Mouse (Mus musculus) fat pad, adult 2 months (tissue): ENCODE data around the gene Hk2.

Experiments
- DNase-seq: peaks from one replicate; pipeline ENCODE4 v3.0.0-alpha.2; 2011; ENCODE audit warnings: low read depth, low spot score; ENCODE audit errors: extremely low read depth

Hk2 gene

DNA sequence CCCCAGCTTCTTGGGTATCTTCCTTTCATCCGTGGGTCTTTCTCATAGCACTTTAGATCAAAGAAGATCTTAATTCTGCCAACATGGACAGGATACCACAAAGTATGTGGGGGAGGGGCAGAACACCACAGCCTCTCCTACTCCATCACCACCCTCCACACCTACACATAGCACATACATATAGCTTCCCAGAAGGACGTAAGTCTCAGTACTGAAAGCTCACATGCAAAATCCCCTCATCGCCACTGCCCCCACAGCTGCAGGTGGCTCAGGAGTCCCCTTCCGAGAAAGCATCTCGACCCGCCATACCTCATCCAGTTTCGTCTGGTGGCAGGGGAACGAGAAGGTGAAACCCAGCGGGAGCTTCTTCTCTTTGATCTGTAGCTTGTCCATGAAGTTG is 29.7 kb downstream of the Hk2 start:
- no peak for DNase-seq

DNA sequence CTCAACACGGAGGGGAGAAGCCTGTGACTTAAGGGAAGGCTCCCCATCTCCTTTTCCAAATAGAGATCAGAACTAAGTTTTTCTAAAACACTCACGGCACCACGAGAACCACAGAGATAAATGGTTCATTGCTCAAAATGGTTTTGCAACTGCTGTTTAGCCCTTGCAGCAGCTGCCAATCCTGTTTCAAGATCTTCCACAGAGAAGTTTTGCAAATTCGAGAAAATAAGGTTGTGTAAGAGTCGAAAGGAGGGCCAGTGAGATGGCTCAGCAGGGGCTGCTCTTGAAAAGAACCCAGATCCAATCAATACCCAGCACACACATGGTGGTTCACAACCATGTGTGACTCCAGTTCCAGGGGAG is 32.8 kb downstream of the Hk2 start:
- no peak for DNase-seq

DNA sequence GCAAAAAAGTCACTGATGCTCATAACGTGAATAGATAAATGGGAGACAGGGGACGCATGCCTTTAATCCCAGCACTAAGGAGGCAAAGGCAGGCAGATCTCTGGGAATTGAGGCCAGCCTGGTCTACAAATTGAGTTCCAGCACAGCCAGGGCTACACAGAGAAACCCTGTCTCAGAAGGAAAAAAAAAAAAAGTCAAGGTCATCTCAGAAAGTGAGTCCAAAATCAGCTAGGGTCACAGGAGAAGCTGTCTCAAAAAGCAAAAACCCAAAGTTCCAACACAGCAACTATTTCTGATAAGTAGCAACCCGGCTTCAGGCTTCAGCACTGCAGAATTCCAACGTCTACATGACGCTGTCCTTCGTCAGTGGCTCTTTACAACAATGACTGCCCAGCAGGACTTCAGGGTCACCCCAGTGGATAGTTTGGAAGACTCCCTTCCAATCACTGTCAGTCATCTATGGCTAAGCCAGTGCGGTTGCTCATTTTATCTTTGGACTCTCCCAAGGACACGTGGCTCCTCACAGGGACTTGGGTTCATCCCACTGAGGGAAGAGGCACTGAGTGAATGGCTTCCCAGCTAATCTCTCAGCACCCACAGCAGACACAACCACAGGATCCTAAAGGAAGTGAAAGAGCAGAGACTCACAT is 33.3 kb downstream of the Hk2 start:
- DNase-seq = no peak

GRCm38 (mm10) chr6:82740269-82740668 is 34.0 kb downstream of the Hk2 start:
- DNase-seq = no peak

DNA sequence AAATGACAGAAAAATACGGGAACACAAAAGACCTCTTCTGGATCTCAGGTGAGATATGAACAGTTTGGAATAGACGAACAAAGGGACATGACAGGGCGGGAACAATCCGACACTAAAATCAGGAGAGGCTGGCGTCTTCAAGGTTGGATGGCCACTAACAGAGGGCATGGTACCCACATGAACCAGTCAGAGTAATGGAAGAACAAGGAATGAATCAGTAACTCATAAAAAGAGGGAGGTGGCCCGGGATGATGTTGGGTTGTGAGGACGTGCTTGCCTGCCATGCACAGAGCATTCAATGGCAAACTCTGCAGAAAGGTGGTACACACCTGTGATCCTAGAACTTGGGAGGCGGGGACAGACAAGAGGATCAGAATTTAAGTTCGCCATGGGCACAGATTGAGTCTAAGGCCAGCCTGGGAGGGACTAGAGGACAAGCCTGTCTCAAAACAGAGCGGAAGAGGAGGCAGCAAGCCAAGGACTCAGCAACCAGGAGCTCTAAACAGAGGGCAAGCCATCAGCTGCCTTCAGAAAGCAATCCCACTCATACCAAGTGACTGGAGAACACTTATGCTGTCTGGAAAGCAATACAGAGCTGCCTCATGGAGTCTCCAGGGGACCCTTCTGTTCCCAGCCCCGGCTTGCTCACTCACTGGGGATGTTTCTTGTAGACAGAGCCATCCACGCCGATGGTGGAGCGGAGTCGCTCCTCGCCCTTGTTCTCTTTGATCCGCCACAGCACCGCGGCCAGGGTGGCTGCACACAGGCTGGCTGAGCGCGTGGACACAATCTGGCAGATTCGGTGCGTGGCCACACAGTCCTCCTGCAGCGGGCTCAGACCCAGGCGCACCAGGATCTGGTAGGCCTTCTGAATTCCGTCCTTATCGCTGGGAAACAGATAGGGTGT is 36.4 kb downstream of the Hk2 start:
- no peak for DNase-seq

DNA sequence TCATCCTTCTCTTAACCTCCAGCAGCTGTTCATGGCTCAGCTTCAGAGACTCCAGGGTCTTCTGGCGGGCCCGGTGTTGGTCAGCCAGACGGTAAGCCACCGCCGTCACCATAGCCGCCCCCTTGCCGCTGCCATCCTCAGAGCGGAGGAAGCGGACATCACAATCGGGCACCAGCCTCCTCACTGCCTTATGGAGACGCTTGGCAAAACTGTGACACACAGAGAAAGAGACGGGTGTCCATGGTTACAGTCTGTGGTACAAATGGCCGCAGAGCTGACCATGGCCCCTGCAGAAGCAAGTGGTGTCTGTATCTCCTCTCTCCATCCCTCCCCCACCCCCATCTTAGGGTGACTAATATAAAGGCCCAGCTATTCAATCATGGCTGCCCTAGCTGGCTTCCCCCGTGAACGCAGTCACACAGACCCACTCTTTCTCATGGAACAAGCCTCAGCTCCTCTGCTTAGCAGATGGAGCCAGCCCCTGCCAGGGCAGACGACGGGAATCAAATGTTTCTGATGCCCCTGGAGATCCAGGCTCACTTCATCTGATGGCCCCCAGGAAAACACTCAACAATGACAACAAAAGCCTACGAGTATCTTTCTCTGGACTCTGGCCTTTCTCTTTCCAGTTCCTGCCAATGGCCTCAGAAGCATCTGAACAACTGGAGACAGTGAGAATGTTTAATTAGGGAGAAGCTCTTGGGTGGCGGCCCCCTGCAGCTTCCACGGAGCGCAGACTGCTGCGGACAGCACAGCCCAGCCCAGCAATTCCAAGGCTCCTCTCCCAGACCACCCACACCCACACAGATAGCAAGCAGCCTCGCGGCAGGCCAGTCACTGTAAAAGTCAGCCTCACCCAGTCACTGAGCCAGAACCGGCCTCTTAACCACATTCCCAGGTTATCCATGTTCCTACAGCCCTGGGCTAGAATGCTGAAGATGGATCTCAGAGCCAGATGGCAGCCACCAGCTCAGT is 37.3 kb downstream of the Hk2 start:
- no peak for DNase-seq

DNA sequence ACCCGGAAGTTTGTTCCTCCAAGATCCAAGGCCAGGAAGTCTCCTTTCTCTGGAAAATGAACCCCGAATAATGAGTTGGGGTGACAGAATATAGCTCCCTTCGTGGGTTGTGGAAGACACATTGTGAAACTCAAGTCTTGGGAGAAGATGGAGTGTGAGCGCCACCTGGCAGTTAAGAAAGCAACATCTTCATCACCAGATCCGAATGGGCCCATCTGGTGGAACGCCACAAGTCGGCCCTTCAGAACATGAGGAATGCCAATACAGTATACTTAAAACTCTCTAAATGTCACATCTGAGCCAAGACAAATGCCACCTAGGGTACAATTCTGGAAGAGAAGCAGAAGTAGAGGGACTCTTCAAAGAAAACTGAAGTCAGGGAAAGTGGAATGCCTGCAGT is 38.9 kb downstream of the Hk2 start:
- no peak for DNase-seq

DNA sequence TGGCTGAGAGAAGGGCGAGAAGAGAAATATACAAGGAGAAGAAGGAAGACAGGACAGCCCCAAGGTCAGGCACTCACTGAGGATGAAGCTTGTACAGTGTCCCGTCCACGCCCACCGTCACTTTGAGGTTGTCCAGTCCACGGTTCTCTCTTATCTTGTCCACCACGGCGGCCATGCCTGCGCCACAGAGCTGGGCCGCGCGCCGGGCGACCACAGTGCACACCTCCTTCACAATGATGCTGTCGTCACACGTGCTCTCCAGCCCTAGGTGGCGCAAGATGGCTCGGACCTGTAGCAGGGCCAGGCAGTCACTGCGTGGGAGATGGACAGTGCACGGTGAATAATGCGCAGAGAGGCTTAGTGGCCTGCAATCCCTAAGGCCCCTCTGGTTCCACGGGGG is 45.6 kb downstream of the Hk2 start:
- no peak for DNase-seq

- no peak for DNase-seq
Measured at GRCm38 (mm10) chr6:82727206-82727605, 47.0 kb downstream of the Hk2 start.

- no peak for DNase-seq
Measured at GRCm38 (mm10) chr6:82723321-82723720, 50.9 kb downstream of the Hk2 start.

DNA sequence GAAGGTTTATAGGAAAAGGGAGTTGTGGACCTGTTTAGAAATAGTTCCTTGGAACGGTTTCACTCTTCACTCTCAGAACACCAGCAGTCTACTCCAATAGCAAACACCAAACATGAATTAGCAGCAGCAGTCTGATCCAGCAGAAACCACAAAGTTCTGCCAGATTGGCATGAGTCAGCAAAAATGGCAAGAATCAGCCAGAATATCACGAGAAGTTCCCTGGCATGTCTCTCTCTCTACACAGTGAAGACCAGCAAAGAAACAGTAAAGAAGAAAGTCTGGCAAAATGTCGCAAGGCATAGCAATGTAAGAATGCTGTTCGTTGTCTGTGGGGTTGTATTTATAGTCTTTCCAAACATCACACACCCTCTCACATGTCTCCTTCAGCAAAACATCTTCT is 58.1 kb downstream of the Hk2 start:
- DNase-seq = no peak

DNA sequence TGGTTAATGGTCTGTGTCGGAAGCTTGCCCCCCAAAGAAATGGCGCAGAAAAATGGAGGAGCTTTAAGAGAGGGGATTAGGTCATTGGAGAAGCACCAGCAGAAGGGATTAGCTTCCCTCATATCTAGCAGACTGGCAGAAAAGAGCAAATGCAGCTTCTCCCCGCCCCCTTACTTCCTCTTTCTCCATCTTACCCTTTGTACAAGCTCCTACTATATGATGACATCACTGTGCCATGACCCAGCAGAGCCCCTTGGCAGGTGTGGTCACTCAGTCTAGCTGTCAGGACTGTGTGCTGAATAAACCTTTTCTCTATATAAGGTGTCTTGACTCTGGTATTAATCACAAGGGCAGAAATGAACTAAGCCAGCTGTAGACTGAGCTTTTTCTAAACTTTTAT is 58.6 kb downstream of the Hk2 start:
- DNase-seq = no peak

GRCm38 (mm10) chr6:82715253-82715652 is 59.0 kb downstream of the Hk2 start:
- peak; percentile 72 for DNase-seq

DNA sequence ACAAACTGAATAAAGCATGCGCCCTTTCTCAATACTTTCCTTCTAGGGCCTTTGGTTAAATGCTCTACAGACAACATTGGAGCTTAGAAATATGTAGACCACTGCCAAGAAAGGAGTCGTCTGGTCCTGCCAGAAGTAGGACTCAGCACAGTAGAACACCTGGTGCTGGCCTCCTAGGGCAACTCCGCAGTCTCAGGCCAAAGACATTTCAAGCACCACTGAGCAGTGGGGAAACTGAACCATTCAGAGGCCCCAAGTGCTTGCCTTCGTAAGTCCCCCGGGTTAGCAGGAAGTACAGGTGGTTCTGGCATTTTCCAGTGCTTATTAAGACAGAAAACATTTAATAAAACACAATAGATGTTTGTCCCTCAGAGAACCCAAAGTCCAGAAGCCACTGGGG is 59.4 kb downstream of the Hk2 start:
- DNase-seq = no peak

DNA sequence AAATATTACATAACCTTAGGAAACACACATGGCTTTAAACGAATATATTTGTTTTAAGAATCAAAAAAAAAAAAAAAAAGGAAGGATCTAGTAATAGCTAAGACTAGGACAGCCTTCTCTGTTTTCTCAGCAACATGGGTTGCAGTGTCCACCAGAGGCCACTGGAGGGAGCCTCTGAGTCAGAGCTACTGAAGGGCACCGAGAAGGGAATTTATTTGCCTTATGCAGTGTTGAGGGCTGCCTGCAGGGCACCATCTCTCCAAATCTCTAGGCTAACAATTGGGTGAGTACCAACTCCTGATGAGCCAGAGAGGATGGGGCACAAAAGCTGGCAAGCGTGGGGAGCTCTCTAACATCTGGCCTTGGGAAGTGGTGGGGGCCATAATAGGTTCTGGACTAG is 60.0 kb downstream of the Hk2 start:
- DNase-seq = no peak

- DNase-seq = no peak
Measured at GRCm38 (mm10) chr6:82707742-82708141, 66.5 kb downstream of the Hk2 start.

- no peak for DNase-seq
Measured at GRCm38 (mm10) chr6:82707241-82707640, 67.0 kb downstream of the Hk2 start.

DNA sequence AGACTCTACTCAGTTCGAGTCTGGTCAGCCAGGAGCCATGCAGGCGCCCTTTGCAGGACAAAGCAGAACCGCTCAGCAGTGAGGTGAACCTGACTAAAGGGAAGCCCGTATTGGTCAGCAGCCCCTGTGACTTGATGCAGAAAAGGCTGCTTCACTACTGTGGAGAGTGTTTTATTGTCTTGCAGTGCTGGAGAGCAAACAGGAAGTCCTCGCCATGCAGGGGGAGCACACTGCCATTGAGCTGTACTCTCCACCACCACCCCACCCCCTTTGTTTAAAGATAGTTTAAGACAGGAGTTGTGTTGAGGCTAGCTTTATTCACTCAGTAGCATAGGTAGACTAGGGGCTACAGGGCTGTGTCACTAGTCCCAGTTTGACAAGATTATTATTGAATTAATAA is 69.0 kb downstream of the Hk2 start, which contains the start of gene Pole4:
Gene Pole4, minus strand, starts transcription at position 145 of the 400 bp plus-strand sequence.
- no peak for DNase-seq

DNA sequence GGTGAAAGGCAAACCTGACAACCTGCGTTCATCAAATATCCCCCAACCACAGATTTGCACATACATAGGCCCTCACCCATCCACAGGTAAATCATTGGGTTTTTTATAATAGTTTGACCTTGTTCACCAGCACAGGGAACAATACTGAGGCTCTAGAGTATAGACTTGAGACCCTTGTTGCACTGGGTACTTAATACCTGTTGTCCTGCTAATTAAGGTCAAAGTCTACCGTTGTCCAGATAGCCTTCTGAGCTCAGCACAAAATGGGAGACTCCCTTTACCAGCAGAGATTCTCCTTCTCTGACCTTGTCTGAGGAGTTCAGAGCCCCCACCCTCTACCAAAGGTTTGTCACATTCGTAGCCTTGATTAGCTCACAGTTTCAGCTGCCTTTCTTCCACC is 70.5 kb downstream of the Hk2 start:
- no peak for DNase-seq

- no peak for DNase-seq
Measured at GRCm38 (mm10) chr6:82702593-82703017, 71.6 kb downstream of the Hk2 start.

DNA sequence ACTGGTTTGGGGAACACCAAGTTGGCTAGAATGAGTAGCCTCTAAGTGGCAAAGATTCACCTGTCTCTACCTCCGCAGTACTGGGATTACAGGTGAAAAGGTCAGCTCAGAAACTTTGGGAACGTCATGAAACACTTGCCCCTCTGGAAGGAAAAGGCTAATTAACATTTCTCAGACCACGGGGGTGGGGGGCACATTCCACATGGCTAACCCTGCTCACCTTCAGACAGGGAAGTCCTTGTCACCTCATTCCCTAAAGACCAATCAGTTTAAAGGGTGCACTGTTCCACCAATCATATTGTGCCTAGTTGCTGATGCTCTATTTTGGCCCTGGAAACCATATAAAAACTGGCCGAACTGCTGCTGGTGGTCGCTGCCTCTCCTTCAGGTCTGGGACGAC is 73.0 kb downstream of the Hk2 start:
- no peak for DNase-seq
